Mouse (Mus musculus) midbrain, postnatal 0 days (tissue): ENCODE measurements around the gene Mnd1. TPM values are rescaled to one million over a fixed set of nuclear protein-coding genes. Genes with fewer than 3 reads are reported as not detected.

Experiments
- ATAC-seq: fragments of 200-750 bp; cut with Nextera tagmentation; 2 replicates; pipeline ENCODE4 v1.8.0; 2017; ENCODE audit warnings: moderate number of reproducible peaks, mild to moderate bottlenecking, moderate TSS enrichment, moderate library complexity; ENCODE audit not compliant: low FRiP score
- DNase-seq: peaks from one replicate; pipeline ENCODE4 v3.0.0-alpha.2; 2015; ENCODE audit warnings: low spot score
- H3K27ac ChIP-seq: fragments of 300-500 bp; sonication (generic); 2 replicates; pipeline ENCODE4 v1.5.1; 2014; ENCODE audit warnings: low read depth, mild to moderate bottlenecking, low read length, mixed read lengths
- H3K27me3 ChIP-seq: fragments of 300-500 bp; sonication (generic); 2 replicates; pipeline ENCODE4 v1.6.1; 2014; ENCODE audit warnings: low read length, control low read depth, mixed read lengths; ENCODE audit not compliant: insufficient read depth
- H3K36me3 ChIP-seq: fragments of 300-500 bp; sonication (generic); 2 replicates; pipeline ENCODE4 v1.6.1; 2014; ENCODE audit warnings: low read length, control low read depth, mixed read lengths; ENCODE audit not compliant: insufficient read depth
- H3K4me1 ChIP-seq: fragments of 300-500 bp; sonication (generic); 2 replicates; pipeline ENCODE4 v1.6.1; 2014; ENCODE audit warnings: mild to moderate bottlenecking, control low read depth, antibody characterized with exemption, low read length, mixed read lengths; ENCODE audit not compliant: insufficient read depth
- H3K4me2 ChIP-seq: fragments of 300-500 bp; sonication (generic); 2 replicates; pipeline ENCODE4 v1.6.1; 2014; ENCODE audit warnings: low read depth, mild to moderate bottlenecking, low read length, mixed read lengths; ENCODE audit not compliant: poor library complexity, severe bottlenecking
- H3K4me3 ChIP-seq: fragments of 300-500 bp; sonication (generic); 2 replicates; pipeline ENCODE4 v1.5.1; 2014; ENCODE audit warnings: low read depth, mild to moderate bottlenecking, low read length, moderate library complexity
- H3K9ac ChIP-seq: fragments of 300-500 bp; sonication (generic); replicated peaks from 2 replicates; pipeline ENCODE4 v1.6.1; 2014; ENCODE audit warnings: mild to moderate bottlenecking, low read length, moderate library complexity, mixed read lengths; ENCODE audit not compliant: poor library complexity, severe bottlenecking
- H3K9me3 ChIP-seq: fragments of 300-500 bp; sonication (generic); 2 replicates; pipeline ENCODE4 v1.6.1; 2016; ENCODE audit warnings: low read length, control low read depth
- CTCF ChIP-seq: IDR thresholded peaks from 2 replicates; pipeline ENCODE4 v1.5.1; 2016; ENCODE audit warnings: antibody characterized with exemption, mild to moderate bottlenecking
- WGBS: fragments of 180-500 bp; shearing (Covaris S2); extraction: QIAGEN DNeasy Blood & Tissue Kit; methylation state at CpG from one replicate; pipeline ENCODE4 v1.1.7; 2014; 5-methylcytosine and 5-hydroxymethylcytosine counted together
- polyA plus RNA-seq: library from polyadenylated mRNA; unstranded; fragments of >200 nt; fragmentation: Nextera tagmentation; extraction: Ambion mirVana; gene quantifications from 2 replicates; pipeline ENCODE4 v1.2.1, GENCODE M21; 2015
- total RNA-seq: library from RNA; depleted of rRNA; stranded (reverse); fragments of >200 nt; gene quantifications from 2 replicates; pipeline ENCODE4 v1.2.3, GENCODE M21; 2014

Mnd1 gene
- total and polyA plus RNA-seq, 2 experiments from 2014 or later, result 1.9 to 2.5 TPM

GRCm38 (mm10) chr3:84135387-84135786, 20.2 kb downstream of the Mnd1 start:
- no peak overlapping the region for H3K27ac ChIP-seq
- H3K9me3 ChIP-seq, result no peaks in the 10 kb centered on the region
- H3K36me3 ChIP-seq, result no peaks in the 10 kb centered on the region
- H3K9ac ChIP-seq, result no peak overlapping the region
- no peaks in the 10 kb centered on the region for H3K27me3 ChIP-seq
- no peaks in the 10 kb centered on the region for H3K4me1 ChIP-seq
- no peak for ATAC-seq
- no peak for TF ChIP-seq CTCF
- WGBS, result 33% methylated on average over 9 of the region's 9 CpGs
- DNase-seq, result no peak
- H3K4me2 ChIP-seq, result no peak overlapping the region
- no peak overlapping the region for H3K4me3 ChIP-seq

DNA sequence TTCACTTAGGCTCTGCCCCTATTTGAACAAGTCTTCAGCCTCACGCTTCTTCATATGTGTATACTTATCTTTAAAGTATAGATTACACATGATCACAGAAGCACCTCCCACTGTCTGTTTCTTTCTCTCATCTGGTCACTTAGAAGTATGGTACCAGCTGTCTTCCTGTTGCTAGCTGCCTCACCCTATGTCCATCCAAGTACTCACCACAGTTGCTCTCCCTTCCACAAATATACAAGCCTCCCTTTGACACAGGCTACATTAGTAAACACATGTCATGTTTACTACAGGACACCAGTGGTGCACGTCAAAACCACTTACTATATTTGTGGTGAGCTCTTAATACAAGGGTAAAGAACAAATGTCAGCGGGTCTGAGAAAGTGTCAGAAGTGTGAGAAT, 24.2 kb downstream of the Mnd1 start:
- TF ChIP-seq CTCF, result no peak
- Histone ChIP-seq H3K4me2 (no peak overlapping the region), H3K36me3 (no peaks in the 10 kb centered on the region), H3K27me3 (no peaks in the 10 kb centered on the region), H3K27ac (no peak overlapping the region), H3K4me3 (no peak overlapping the region), H3K4me1 (no peaks in the 10 kb centered on the region), H3K9me3 (no peaks in the 10 kb centered on the region), H3K9ac (no peak overlapping the region)
- no peak for ATAC-seq
- no peak for DNase-seq
- WGBS, result 94% methylated on average over 3 of the region's 3 CpGs

DNA sequence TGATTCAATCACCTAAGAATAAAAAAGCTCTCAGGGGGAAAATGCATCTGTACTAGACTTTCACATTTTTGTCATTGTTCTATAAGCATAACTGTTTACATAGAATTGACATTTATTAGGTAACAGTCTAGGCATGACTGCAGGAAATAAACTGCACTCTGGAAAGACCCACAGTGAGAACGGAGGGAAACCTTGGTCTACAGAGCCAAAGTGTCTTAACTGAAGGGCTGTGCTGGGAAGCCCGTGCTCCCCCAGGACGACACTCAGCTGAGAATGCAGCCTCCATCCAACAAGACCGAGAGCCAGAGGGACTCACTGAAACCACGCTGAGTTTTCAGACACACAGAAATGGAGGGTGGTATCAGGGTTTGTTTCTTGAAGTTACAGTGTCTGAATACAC, 24.8 kb downstream of the Mnd1 start:
- H3K36me3 ChIP-seq, result no peaks in the 10 kb centered on the region
- H3K4me2 ChIP-seq, result no peak overlapping the region
- TF ChIP-seq CTCF, result no peak
- WGBS, result 73% methylated on average over 5 of the region's 5 CpGs
- no peak overlapping the region for H3K4me3 ChIP-seq
- ATAC-seq (no peak), DNase-seq (no peak)
- no peaks in the 10 kb centered on the region for H3K9me3 ChIP-seq
- no peak overlapping the region for H3K27ac ChIP-seq
- H3K27me3 ChIP-seq, result no peaks in the 10 kb centered on the region
- H3K4me1 ChIP-seq, result no peaks in the 10 kb centered on the region
- no peak overlapping the region for H3K9ac ChIP-seq

DNA sequence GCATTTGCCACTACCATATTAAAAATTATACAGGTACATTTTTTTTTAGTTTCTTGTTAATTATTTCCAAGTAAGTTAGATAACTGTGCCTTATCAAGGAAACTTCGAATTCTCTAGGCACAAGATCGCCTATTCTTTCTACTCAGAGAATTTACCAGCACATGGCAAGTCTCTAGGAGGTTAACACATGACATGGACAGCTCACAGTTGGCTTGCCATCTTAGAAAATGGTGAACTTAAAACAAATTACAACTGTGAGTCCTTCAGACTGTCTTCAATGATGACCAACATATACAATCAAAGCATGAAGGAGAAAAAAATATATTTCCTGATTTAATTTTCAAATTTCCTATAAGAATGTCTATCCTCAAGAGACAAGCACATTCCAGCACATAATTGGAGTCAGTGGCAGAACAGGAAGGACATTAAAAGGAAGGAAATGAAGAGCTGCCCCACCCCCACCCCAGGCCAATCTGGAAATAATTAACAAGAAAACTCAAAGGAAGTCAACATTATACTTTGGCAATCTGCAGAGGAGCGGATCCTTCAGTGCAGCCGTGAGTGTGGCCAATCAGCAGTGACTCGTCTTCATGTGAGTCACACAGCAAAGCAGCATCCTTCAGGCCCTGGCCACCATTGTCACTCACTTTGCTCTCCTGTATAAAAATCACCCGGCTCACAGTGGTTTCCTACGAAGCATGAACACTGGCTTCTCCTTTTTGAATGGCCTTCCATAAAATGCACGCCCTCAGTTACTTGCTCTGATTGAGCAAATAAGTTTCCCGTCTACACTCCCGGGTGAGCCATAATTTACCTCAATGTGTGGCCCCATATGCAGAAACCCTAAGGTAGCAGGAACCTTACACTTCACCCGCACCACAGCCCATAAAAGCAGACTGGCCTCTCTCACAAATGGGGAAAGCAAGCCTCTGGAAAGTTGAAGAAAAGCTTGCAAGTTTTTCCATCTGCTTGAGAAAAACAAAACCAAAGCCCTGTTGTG, 26.4 kb downstream of the Mnd1 start:
- ATAC-seq (no peak), DNase-seq (no peak)
- no peaks in the 10 kb centered on the region for H3K36me3 ChIP-seq
- H3K27me3 ChIP-seq, result no peaks in the 10 kb centered on the region
- WGBS, result 81% methylated on average over 11 of the region's 11 CpGs
- no peaks in the 10 kb centered on the region for H3K9me3 ChIP-seq
- no peak overlapping the region for H3K9ac ChIP-seq
- H3K27ac ChIP-seq, result no peak overlapping the region
- TF ChIP-seq CTCF, result no peak
- no peak overlapping the region for H3K4me3 ChIP-seq
- H3K4me2 ChIP-seq, result no peak overlapping the region
- H3K4me1 ChIP-seq, result no peaks in the 10 kb centered on the region

DNA sequence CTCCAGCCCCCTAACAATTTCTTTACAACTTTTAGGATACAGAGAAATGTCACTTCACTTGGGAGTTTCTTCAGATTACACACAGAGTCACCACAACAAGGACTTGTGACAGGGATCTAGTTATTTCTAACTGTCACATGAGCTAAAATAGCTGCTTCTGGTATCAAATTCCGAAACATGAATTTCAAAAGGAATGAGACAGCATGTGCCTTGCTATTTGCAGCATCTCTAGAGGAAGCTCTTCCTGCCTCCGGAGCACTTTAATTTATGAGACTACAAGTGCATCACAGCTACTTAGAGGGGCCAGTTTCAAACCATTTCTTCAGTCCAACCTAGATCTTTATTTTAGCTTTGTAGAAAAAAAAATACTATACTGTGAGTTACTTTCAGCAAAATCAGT, 28.2 kb downstream of the Mnd1 start:
- no peak for ATAC-seq

GRCm38 (mm10) chr3:84126721-84127120, 28.9 kb downstream of the Mnd1 start:
- Histone ChIP-seq H3K4me1 (no peaks in the 10 kb centered on the region), H3K27ac (no peak overlapping the region), H3K9ac (no peak overlapping the region), H3K4me3 (no peak overlapping the region), H3K27me3 (no peaks in the 10 kb centered on the region), H3K4me2 (no peak overlapping the region), H3K9me3 (no peaks in the 10 kb centered on the region), H3K36me3 (no peaks in the 10 kb centered on the region)
- no peak for TF ChIP-seq CTCF
- 88% methylated on average over 3 of the region's 3 CpGs for WGBS
- no peak for DNase-seq
- no peak for ATAC-seq

More for the DNA sequence above, 28.2 kb downstream of the Mnd1 start:
- Histone ChIP-seq H3K4me2 (no peak overlapping the region), H3K27ac (no peak overlapping the region), H3K9ac (no peak overlapping the region), H3K27me3 (no peaks in the 10 kb centered on the region), H3K4me1 (no peaks in the 10 kb centered on the region), H3K9me3 (no peaks in the 10 kb centered on the region), H3K4me3 (no peak overlapping the region), H3K36me3 (no peaks in the 10 kb centered on the region)
- 59% methylated on average over 2 of the region's 2 CpGs for WGBS
- no peak for TF ChIP-seq CTCF
- DNase-seq, result no peak
